Mouse (Mus musculus) ES-E14 (cell line): Measurements from ENCODE around the gene Cntd1.

Source experiments
- CHD2 ChIP-seq: IDR thresholded peaks from 2 replicates; pipeline ENCODE4 v1.6.1; 2014; ENCODE audit warnings: mild to moderate bottlenecking, low read depth, low read length, inconsistent platforms
- HCFC1 ChIP-seq: IDR thresholded peaks from 2 replicates; pipeline ENCODE4 v1.6.1; 2012; ENCODE audit warnings: low read length, inconsistent platforms, borderline replicate concordance; ENCODE audit not compliant: insufficient read depth
- ZC3H11A ChIP-seq: IDR thresholded peaks from 2 replicates; pipeline ENCODE4 v1.6.1; 2012; ENCODE audit warnings: low read depth, mild to moderate bottlenecking, inconsistent platforms, low read length, borderline replicate concordance
- ZNF384 ChIP-seq: IDR thresholded peaks from 2 replicates; pipeline ENCODE4 v1.6.1; 2012; ENCODE audit warnings: low read depth, low read length, inconsistent platforms

GRCm38 (mm10) chr11:101230991-101231871, 47.6 kb upstream of the Cntd1 start:
- TF ChIP-seq ZNF384 (no peak), CHD2 (no peak), HCFC1 (no peak), ZC3H11A (no peak)
